Mouse (Mus musculus): ENCODE results near the gene Gm10073.

Gm10073 gene

DNA sequence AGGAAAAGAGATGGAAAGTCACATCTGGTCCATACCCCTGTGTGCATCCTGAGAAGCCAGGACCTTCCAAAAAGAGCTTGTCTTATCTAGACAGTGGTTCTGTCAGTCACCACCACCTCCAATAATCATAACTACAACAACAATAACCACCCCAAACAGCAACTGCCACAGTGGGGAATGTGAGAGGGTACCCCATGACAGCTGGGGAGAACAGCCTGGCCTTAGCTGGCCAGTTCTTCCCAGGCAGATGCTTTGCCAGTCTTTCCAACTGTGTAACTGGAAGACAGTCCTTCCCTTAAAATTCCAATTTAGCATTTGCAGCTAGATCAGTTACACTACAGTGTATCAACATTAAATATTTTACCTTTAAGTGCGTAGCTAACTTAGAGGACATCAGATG is 22.4 kb downstream of the Gm10073 start:
- no peak for DNase-seq (ENCODE audit: low spot score)

- no peak for DNase-seq (ENCODE audit: low spot score)
Observed at GRCm38 (mm10) chr8:106548366-106548936, 24.8 kb downstream of the Gm10073 start.

GRCm38 (mm10) chr8:106546746-106547145 is 26.5 kb downstream of the Gm10073 start:
- no peak for DNase-seq (ENCODE audit: low spot score)

GRCm38 (mm10) chr8:106545149-106545548 is 28.1 kb downstream of the Gm10073 start:
- DNase-seq (ENCODE audit: low spot score), result no peak

- no peak for DNase-seq (ENCODE audit: low spot score)
Observed at GRCm38 (mm10) chr8:106543043-106543442, 30.2 kb downstream of the Gm10073 start.

DNA sequence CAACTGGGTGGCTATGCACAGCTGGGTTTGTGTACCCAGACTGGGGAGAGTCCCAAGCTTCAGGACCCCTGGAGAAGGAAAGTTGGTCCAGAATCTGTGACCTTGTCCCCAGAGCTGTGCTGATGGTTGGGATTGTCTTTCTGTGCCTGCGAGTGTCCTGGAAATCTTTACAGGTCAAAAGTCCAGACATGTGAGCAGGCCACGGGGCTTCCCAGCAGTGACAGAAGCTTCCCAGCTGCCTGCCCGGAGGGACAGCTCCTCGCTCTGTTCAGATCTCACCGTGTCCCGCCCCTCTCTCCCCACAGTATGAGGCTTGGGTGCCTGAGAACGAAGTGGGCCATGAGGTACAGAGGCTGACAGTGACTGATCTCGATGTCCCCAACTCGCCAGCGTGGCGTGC is 32.3 kb downstream of the Gm10073 start:
- DNase-seq (ENCODE audit: low spot score), result no peak

DNA sequence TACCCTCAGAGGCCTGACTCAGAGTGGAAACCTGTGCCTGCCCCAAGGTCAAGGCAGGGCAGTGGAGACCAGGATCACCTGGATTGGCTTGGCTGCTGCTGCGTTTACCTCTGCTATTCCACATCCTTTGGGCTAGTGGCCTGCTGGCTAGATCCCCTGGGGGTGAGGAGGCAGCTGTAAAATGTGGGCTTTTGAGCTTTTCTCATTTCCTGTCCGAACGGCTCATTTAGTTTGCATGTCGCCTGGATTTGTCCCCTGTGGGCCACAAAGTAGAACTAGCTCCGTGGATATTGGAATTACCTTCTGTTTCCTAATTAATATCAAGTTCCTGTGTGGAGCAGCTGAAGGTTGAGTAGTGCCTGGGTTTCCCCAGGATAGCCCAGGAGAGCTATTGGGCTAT is 34.1 kb downstream of the Gm10073 start:
- DNase-seq (ENCODE audit: low spot score), result no peak

GRCm38 (mm10) chr8:106535448-106535847 is 37.8 kb downstream of the Gm10073 start:
- DNase-seq (ENCODE audit: low spot score), result no peak

- DNase-seq (ENCODE audit: low spot score), result peak; percentile 56
Observed at GRCm38 (mm10) chr8:106534449-106534848, 38.8 kb downstream of the Gm10073 start.

- no peak for DNase-seq (ENCODE audit: low spot score)
Observed at GRCm38 (mm10) chr8:106533709-106534108, 39.6 kb downstream of the Gm10073 start.

GRCm38 (mm10) chr8:106530566-106530965 is 42.7 kb downstream of the Gm10073 start:
- peak; percentile 72 for DNase-seq (ENCODE audit: low spot score)

DNA sequence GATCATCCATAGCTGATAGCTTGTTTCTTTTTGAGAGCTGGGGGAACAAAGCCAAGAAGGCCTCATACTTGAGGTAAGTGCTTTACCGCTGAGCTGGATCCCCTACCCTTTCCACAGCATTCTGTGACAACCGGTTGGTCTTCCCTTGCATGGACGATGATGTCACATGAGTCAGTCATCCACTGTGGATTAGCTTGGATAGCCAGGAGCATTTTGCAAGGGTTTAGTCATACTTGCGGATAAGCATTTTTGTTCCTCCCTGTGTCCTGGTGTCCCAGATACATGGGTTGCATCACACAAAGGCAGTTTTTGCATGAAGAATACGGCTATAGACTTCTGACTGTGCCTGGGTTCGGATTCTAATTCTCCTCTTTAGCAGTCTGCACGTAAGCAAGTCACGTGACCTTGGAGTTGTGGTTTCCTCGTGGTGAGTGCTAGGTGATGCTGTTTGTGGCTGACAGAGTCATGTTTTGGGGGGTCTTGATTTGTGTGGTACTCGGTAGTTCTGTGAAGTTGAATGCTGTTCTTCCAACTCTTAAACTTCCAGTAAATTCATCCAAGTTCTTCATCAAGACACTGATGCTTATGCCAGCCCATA is 43.3 kb downstream of the Gm10073 start:
- no peak for DNase-seq (ENCODE audit: low spot score)

GRCm38 (mm10) chr8:106528596-106529249 is 44.5 kb downstream of the Gm10073 start:
- no peak for DNase-seq (ENCODE audit: low spot score)

GRCm38 (mm10) chr8:106527241-106528036 is 45.8 kb downstream of the Gm10073 start:
- DNase-seq (ENCODE audit: low spot score), result peak; percentile 36

DNA sequence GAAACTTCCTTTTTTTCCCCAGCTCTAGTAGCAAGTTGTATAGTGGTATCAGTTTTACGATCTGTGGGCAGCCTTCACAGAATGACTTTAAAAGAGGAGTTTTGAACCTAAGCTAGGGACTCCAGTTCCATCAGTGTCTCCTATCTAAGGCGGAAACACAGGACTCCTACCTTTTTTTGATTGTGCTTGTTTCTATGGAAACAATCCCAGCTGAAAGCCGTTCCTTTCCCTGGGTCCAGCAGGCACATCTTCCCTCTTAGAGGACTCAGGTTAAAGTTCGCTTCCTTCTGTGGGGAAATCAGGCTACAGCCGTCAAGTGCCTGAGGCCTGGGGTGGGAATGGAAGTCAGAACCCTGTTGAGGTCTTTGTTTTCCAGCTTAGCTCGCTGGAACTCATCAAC is 46.5 kb downstream of the Gm10073 start:
- DNase-seq (ENCODE audit: low spot score), result no peak
